Mouse (Mus musculus): ENCODE data around the gene Mfge8. TPM values are rescaled to one million over a fixed set of nuclear protein-coding genes. Genes with fewer than 3 reads are reported as not detected.

The Mfge8 gene
- polyA plus RNA-seq, 1 experiment from 2014 or later = 214 TPM

- 40% methylated on average over 4 of the region's 4 CpGs for WGBS
- no peak overlapping the region for H3K4me3 ChIP-seq
- ATAC-seq (ENCODE audit: low FRiP score, low read depth) = no peak
- no peaks in the 10 kb centered on the region for H3K9me3 ChIP-seq
- H3K36me3 ChIP-seq = no peaks in the 10 kb centered on the region
- H3K27me3 ChIP-seq = no peaks in the 10 kb centered on the region
- H3K4me2 ChIP-seq = no peak overlapping the region
- H3K27ac ChIP-seq (replicated peaks) = no peak overlapping the region
- H3K4me1 ChIP-seq (replicated peaks) = 0 out of 2 replicates have a peak, but pooled peaks cover 4% of the 10 kb centered on the region
- no peak overlapping the region for H3K9ac ChIP-seq
Observed at GRCm38 (mm10) chr7:79113848-79114247, 35.0 kb downstream of the Mfge8 start.

GRCm38 (mm10) chr7:79096492-79096891 lies 52.4 kb downstream of the Mfge8 start:
- WGBS = 83% methylated on average over 5 of the region's 5 CpGs
- no peak for ATAC-seq (ENCODE audit: low FRiP score, low read depth)

GRCm38 (mm10) chr7:79089111-79089510 lies 59.7 kb downstream of the Mfge8 start:
- Histone ChIP-seq H3K27ac (replicated peaks) (no peak overlapping the region), H3K4me1 (replicated peaks) (no peaks in the 10 kb centered on the region), H3K9me3 (no peaks in the 10 kb centered on the region), H3K4me3 (no peak overlapping the region), H3K27me3 (no peaks in the 10 kb centered on the region), H3K36me3 (no peaks in the 10 kb centered on the region), H3K4me2 (no peak overlapping the region), H3K9ac (no peak overlapping the region)
- whole genome bisulfite sequencing = 78% methylated on average over 4 of the region's 4 CpGs
- no peak for ATAC-seq (ENCODE audit: low FRiP score, low read depth)

More at GRCm38 (mm10) chr7:79096492-79096891, 52.4 kb downstream of the Mfge8 start:
- Histone ChIP-seq H3K9me3 (no peaks in the 10 kb centered on the region), H3K36me3 (no peaks in the 10 kb centered on the region), H3K9ac (no peak overlapping the region), H3K4me1 (replicated peaks) (no peaks in the 10 kb centered on the region), H3K27me3 (no peaks in the 10 kb centered on the region), H3K4me2 (no peak overlapping the region), H3K4me3 (no peak overlapping the region), H3K27ac (replicated peaks) (no peak overlapping the region)

Other genes starting within 250 kb of the Mfge8 start
- 0.87 and 2.3 TPM in 2 replicates for gene Isg20, start 235.6 kb downstream of the Mfge8 start, polyA plus RNA-seq (2015; fragmentation: Nextera tagmentation; extraction: Ambion mirVana)
- 0.21 and 0.65 TPM in 2 replicates for gene Acan, start 95.6 kb downstream of the Mfge8 start, polyA plus RNA-seq (2015; fragmentation: Nextera tagmentation; extraction: Ambion mirVana)
- gene Hapln3, start 18.0 kb downstream of the Mfge8 start, polyA plus RNA-seq (2015; fragmentation: Nextera tagmentation; extraction: Ambion mirVana) = 2.2 TPM in 2 replicates
- gene Abhd2, start 124.1 kb upstream of the Mfge8 start, polyA plus RNA-seq (2015; fragmentation: Nextera tagmentation; extraction: Ambion mirVana) = 18.9 and 19.8 TPM in 2 replicates
- gene Rlbp1, start 238.0 kb upstream of the Mfge8 start, polyA plus RNA-seq (2015; fragmentation: Nextera tagmentation; extraction: Ambion mirVana) = 20.1 and 23.0 TPM in 2 replicates
- 1.9 and 2.7 TPM in 2 replicates for gene Fanci, start 242.9 kb upstream of the Mfge8 start, polyA plus RNA-seq (2015; fragmentation: Nextera tagmentation; extraction: Ambion mirVana)

Data from hindbrain, embryonic 15.5 days (tissue).